Mouse (Mus musculus): ENCODE results near the gene Gm28269.

The Gm28269 gene

DNA sequence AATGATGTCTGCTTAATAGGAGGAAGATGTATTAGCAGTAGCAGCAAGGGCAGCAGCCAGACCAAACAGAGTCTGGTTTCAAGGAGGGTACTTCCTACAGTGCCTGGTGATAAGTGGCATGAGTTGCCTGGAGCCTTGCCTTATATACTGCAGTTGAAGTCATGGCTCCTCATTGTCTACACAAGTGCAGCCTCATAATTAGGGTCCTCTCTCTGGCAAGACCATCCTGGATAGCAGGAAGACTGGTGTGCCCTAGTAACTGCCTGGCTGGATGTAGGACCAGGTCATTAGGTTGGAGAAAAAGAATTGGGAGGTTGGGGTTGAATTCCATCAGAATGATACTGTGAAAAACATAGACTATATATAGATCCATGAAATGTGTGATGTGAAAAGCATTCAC, at the start of gene Gm28269:
TSS of gene Gm28269 (minus strand) at position 101 of the 400 bp plus-strand sequence.
- no peak for DNase-seq (ENCODE audit: low read depth)

DNA sequence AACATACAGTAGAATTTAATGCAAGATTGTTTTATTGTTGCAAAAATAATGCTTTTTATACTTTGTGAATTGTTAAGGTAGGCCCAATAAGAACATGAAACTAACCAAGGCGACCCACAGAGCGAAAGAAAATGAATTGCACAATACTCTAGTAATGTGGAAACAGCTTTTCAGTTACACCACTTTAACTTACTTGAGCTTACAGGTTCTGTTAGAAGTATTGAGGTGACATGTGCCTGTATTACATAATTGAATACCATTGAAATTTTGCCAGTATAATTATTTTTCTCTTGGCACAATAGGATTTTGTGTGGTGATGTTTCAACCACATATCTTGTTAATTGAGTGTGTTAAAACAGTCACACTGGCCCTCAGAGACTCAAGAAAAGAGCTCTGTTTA, 28.0 kb downstream of the Gm28269 start:
- DNase-seq (ENCODE audit: low read depth): no peak

DNA sequence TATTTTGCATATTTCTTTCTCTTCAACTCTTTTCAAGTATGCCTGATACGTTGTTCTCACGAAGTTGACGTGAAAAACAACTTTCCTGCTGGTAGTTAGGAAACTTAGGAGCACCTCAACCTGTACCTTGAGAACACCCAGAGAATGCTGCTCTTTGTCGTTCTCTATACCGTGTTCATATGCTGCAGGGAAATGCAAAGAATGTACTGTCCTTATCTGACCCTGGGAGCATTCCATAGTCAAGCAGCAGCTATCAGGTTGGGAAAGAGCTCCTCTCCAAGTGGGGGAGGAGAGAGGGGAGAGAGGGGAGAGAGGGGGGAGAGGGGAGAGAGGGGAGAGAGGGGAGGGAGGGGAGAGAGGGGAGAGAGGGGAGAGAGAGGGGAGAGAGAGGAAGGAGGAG, 29.6 kb downstream of the Gm28269 start:
- no peak for DNase-seq (ENCODE audit: low read depth)

DNA sequence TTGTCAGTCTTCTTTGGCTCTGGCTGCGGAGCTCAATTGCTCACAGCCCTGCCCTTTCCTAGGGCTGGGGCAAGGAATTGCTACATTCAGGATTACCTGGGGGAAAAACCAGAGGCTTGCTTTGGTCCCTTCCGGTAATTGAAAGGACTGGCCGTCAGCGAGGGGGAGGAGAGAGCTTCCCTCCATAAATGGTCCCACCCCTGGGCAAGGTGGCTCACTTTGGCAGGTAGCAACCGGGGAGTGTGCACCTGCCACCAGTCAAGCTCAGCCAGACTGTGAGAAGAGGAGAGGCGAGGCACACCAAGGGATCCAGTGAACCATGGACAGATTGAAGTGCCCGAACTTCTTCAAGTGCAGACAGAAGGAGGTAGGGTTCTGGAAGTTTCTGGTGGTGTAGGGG, 30.1 kb downstream of the Gm28269 start, which contains the start of gene Slc6a14:
TSS of gene Slc6a14 (plus strand) at position 68 of the 400 bp plus-strand sequence.
- no peak for DNase-seq (ENCODE audit: low read depth)

DNA sequence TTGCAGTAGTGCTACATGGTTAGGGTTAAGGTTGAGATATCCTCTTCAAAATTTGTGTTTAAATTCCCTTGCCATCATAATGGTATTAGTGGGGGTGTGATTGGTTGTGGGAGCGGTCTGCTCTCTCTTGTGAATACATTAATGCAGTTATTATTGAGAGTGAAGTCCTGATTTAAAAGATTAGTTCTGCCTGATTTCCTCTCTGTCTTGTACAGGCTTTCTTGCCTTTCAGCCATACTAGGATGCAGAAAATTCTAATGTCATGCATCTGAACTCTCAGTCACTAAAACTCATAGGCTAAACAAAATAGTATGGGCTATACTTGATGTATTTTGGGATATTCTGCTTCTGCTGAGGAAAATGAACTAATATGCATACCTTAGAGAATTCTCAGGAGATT, 40.4 kb downstream of the Gm28269 start:
- DNase-seq (ENCODE audit: low read depth): no peak

DNA sequence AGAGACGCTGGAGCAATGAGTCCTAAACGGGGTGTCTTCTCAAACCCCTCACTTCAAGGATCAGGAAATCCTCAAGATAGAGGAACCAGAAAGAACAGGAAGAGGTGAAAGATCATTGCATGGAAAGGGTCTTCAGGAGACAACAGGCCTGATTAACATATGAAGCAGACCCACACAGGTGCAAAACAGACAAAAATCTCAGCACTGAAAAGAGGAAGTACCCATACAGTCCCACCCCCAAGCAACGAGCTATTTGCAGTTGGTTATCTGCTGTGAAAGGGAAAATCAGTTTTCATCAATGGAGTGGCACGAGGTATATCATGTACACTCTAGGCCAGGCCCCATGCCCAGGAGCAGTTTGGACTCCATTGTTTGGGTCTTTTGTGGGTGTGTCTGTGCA, 43.3 kb downstream of the Gm28269 start:
- DNase-seq (ENCODE audit: low read depth): no peak

DNA sequence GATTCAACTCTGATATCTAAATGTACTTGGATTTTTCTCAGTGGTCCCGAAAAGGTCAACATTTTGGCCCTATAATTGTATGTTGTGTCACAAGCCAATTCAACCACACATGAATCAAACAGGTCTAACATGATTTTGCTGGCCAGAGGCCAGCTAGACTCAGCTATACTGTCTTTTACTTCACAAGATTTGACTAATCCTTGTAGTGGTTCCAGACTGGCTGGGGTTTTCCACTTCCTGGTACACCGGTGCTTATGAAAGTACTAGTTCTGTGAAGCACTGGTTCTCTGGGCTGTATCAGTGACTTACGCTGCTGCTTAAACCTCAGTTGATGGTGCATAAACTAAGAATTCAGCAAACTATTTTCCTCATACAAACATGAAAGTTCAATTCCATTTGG, 49.2 kb downstream of the Gm28269 start:
- DNase-seq (ENCODE audit: low read depth): no peak

DNA sequence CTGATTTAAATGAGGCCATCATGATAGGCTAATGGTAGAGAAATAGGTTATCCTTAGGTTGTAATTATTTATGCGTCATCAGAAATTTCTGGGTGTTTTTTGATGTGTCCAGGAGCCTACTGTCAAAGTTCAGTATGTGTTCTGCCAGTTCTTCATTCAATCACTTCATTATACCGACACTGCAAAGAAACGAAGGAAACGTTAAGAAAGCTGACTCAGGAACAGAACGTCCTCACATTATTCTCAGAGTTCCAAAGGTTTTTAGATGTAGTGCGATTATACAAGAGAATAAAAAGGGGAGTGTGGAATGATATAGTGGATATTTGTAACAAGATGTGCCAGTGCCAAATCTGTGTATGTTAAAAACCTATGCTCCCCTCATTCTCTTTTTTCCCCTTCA, 49.7 kb downstream of the Gm28269 start:
- no peak for DNase-seq (ENCODE audit: low read depth)

Data from c-Kit-positive CD71-negative TER-119-negative erythroid progenitor cells, embryonic 14.5 days (primary cell).